Mouse (Mus musculus) megakaryocyte-erythroid progenitor cell, adult 5 weeks (primary cell): ENCODE results near the gene Unc13d. TPM values are rescaled to one million over a fixed set of nuclear protein-coding genes. Genes with fewer than 3 reads are reported as not detected.

Source experiments
- polyA plus RNA-seq: library from polyadenylated mRNA; stranded (reverse); fragments of >175 nt; gene quantifications from 2 replicates; pipeline ENCODE4 v1.2.3, GENCODE M21; 2012

Gene Unc13d
- polyA plus RNA-seq, result 87.6 and 108 TPM in 2 replicates

DNA sequence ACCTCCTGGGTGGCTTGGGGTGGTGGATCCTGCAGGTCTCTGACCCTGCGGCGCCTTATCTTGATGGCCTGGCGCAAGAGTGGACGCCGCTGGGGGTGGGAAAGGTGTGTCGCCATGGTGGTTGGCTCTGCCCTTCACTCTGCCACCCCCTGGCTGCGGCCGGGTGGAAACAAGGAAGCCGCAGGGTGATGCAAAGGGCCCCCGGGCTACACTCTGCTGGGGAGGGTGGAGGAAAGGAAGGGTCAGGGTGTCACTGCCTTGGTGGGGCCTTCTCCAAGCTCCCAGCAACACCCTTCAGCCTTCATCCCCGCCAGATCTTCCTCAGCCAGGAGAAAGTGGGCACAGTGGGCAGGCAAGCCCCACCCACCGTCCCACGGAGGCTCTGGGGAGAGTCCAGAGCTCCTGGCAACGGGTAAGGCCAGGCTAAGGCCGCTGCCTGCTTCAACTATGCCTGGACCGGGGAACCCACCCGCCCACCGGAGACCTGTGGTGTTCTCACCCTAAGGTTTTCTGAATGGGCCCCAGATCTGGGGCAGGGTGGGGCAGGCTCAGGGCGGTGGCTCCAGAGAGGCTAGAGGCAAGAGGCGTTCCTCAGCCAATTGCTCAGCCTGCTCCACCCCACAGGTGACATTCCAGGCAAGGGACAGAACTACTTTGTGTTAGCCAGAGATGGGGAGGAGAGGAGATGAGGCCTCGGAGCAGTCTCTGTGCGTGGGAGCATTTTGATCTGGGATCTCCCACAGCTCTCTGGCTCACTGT lies at the start of gene Unc13d:
TSS of gene Unc13d (minus strand) at position 516 of the 759 bp plus-strand sequence.

DNA sequence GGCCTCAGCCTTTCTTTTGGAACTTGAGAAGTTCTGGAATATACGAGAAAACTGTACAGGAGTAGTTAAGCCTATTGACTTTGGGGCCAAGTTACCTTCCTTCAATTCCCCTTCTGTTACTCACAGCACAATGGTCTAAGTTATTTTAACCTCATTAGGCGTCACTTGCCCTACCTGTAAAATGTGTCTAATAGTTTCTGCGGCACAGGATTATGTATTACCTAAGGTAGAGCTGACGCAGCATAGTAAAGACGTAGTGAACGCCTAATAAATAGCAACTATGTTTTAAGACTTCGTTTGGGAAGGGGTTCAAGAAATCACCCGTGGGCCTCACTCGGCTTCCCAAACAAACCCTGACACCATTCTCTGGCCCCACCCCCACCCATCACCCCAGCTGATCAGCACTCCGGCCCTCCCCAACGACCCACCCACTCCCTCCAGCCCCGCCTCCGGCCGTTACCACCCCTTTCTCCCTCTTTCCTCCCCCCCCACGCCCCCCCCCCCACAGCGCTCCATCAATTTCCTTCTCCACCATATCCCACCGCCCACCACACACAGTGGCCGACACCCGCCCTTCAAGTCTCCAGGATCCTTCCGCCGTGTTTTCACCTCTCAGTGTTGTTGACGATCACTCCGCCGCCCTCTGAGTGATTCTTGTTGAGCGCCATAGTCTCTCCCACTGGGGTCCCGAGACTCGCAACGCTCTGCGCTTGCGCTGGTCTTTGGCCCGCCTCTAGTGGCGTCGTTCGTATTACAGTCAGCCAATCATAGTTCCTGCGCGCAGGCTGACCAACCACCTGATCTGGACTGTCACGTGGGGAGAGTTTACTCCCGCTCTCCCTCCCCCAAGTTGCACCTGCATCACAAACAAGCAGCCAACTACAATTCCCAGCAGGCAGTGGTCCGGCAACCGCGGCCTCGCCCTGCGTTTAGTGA lies 8.8 kb upstream of the Unc13d start, which contains the start of gene Wbp2:
TSS of gene Wbp2 (minus strand) at position 738 of the 936 bp plus-strand sequence.

DNA sequence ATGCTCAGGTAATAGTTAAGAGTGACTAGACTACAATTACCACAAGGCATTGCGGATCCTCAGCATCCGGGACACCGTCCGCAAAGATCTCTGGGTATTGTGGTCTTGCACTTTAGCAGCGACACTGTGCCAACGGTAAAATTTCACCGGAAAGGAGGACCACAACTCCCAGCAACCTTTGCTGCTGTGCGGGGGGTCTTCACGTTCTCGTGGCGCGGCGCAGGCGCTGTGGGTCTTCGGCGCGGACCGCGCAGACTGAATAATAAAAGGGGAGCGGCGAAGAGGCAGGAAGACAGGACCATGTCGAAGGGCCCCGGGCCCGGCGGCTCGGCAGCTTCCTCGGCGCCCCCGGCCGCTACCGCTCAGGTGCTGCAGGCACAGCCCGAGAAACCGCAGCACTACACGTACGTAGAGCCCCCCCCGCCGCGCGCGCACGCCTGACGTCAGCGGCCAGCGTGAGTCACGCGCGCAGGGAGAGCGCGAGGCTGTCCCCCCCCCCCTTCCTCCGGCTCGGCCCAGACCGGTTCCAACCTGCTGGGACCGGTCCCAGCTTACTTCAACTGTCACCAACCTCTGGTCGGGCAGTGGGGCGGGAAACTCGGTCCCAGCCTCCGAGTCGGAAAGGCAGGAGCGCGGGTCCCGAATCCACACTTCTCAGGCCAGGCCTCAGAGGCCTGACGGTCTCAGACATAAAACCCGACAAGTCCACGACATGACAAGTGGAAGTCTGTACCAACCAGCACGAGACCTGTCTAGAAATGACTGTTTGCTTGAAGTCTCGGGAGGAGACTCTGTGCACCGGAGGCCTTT lies 47.5 kb downstream of the Unc13d start, which contains the start of gene Unk:
TSS of gene Unk (plus strand) at position 235 of the 810 bp plus-strand sequence.

DNA sequence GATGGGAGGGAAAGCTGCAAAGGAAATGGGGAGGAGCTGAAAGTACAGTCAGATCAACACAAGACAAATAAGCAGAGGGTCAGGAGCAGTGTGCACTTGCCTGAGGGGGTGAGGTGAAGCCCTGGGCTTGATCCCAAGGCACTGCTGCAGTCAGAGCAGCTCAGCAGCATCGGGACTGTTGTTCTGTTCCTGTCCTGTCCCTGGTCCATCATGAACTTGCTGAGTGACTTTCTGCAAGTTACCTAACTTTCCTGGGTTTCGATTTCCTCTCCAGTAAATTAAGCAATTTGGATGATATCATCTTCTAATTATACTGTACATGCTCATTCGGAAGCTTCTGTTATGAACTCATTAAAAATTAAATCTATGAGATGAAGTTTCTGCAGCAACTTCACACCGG lies 50.0 kb downstream of the Unc13d start, which contains the start of gene H3f3b:
TSS of gene H3f3b (minus strand) at position 207 of the 400 bp plus-strand sequence.

DNA sequence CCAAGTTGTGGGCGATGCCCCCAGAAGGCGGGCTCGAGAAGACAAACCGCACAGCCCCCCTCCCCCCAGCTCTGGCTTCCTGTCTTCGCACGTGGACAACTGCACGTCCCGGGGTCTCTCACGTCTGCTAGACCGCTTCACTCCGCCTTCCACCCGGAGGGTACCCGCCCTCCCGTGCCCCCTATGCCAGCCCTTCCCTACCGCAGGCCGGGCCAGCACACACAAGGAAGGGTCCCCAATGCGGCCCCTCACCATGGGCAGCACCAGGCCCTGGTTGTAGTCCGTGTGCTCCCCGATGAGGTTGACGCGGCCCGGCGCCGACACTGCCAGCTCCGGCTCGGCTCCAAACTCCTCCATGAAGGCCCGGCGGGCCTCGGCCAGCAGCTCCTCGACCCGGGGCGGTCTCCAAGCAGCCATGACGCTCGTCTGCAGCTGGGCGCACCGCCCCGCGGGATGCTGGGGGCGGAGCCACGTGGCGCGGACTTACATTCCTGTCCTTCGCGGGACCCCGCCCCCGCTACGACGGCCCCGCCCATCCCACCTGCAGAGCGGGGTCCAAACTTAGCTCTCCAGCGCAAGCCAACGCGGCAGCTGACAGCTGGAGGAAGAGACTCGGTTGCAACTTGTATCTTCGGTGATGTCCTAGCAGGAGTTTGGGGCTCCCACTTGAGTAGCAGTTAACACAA lies 65.4 kb downstream of the Unc13d start, which contains the start of gene Galk1:
TSS of gene Galk1 (minus strand) at position 458 of the 686 bp plus-strand sequence.

Other genes starting within 250 kb of the Unc13d start
- 6.0 and 7.2 TPM in 2 replicates for gene Myo15b, start 219.6 kb downstream of the Unc13d start, polyA plus RNA-seq
- 13.3 and 20.5 TPM in 2 replicates for gene Smim5, start 178.0 kb downstream of the Unc13d start, polyA plus RNA-seq
- 0.11 and 0.25 TPM in 2 replicates for gene Smim6, start 165.9 kb downstream of the Unc13d start, polyA plus RNA-seq
- 27.2 and 27.8 TPM in 2 replicates for gene Sap30bp, start 144.7 kb downstream of the Unc13d start, polyA plus RNA-seq
- gene Recql5, start 144.5 kb downstream of the Unc13d start, polyA plus RNA-seq, result 20.8 and 23.6 TPM in 2 replicates
- 0.71 and 1.1 TPM in 2 replicates for gene Itgb4, start 103.3 kb downstream of the Unc13d start, polyA plus RNA-seq
- gene Galk1, start 65.2 kb downstream of the Unc13d start, polyA plus RNA-seq, result 84.2 and 104 TPM in 2 replicates
- 1,041 and 1,153 TPM in 2 replicates for gene H3f3b, start 50.0 kb downstream of the Unc13d start, polyA plus RNA-seq
- 52.5 and 55.4 TPM in 2 replicates for gene Unk, start 47.6 kb downstream of the Unc13d start, polyA plus RNA-seq
- 310 and 331 TPM in 2 replicates for gene Wbp2, start 9.0 kb upstream of the Unc13d start, polyA plus RNA-seq
- gene Trim47, start 49.2 kb upstream of the Unc13d start, polyA plus RNA-seq, result 10.0 and 18.4 TPM in 2 replicates
- gene Trim65, start 53.2 kb upstream of the Unc13d start, polyA plus RNA-seq, result 6.7 and 6.9 TPM in 2 replicates
- gene Mrpl38, start 60.9 kb upstream of the Unc13d start, polyA plus RNA-seq, result 128 and 145 TPM in 2 replicates
- gene Fbf1, start 90.2 kb upstream of the Unc13d start, polyA plus RNA-seq, result 21.1 and 35.1 TPM in 2 replicates
- 138 and 142 TPM in 2 replicates for gene Ten1, start 120.9 kb upstream of the Unc13d start, polyA plus RNA-seq
- 2.9 and 3.1 TPM in 2 replicates for gene Acox1, start 121.1 kb upstream of the Unc13d start, polyA plus RNA-seq
- 1.5 and 3.1 TPM in 2 replicates for gene Evpl, start 160.1 kb upstream of the Unc13d start, polyA plus RNA-seq
- gene Srp68, start 196.3 kb upstream of the Unc13d start, polyA plus RNA-seq, result 59.2 and 66.7 TPM in 2 replicates
- gene Galr2, start 203.0 kb upstream of the Unc13d start, polyA plus RNA-seq, result 0.13 and 0.17 TPM in 2 replicates
- 12.4 and 14.8 TPM in 2 replicates for gene Exoc7, start 229.3 kb upstream of the Unc13d start, polyA plus RNA-seq